Mouse (Mus musculus): Measurements from ENCODE around the gene Mapk14. TPM values are rescaled to one million over a fixed set of nuclear protein-coding genes. Genes with fewer than 3 reads are reported as not detected.
"Not testable (repeated sequence)": the region's sequence is repeated elsewhere in the genome, so short reads cannot be mapped to it uniquely, and the experiment has no call there.

Gene Mapk14
- polyA plus RNA-seq, 1 experiment from 2014 or later = 40.7 TPM

DNA sequence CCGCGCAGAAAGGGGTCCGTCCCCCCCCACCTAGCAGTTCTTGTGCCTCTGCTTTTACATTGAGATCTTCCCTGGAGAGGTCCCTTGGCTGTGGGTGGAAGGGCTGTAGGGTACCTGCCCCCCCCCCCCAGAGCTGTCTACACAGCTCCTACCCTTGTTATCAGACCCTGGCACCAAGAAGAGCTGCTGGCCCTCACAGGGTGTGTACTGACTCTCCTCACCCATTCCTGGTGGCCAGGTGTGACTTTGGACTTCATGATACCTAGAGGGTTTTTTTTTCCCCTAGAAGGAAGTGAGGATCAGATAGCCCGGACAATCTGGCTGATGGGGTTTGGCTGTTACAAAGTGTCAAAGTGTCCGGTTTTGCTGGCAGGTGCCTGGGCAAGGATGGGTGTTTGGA, 80.2 kb downstream of the Mapk14 start:
- Histone ChIP-seq H3K4me1 (peaks cover 15% of the 10 kb centered on the region), H3K27ac (no peak overlapping the region), H3K4me3 (replicated peaks) (no peak overlapping the region), H3K36me3 (0 out of 2 replicates have a peak, but pooled peaks cover 5% of the 10 kb centered on the region), H3K9ac (no peak overlapping the region), H3K27me3 (replicated peaks) (no peaks in the 10 kb centered on the region), H3K4me2 (no peak overlapping the region), H3K9me3 (no peaks in the 10 kb centered on the region)
- 79% methylated on average over 5 of the region's 5 CpGs for WGBS
- no peak for ATAC-seq (ENCODE audit: insufficient read depth, low FRiP score, low read depth)

DNA sequence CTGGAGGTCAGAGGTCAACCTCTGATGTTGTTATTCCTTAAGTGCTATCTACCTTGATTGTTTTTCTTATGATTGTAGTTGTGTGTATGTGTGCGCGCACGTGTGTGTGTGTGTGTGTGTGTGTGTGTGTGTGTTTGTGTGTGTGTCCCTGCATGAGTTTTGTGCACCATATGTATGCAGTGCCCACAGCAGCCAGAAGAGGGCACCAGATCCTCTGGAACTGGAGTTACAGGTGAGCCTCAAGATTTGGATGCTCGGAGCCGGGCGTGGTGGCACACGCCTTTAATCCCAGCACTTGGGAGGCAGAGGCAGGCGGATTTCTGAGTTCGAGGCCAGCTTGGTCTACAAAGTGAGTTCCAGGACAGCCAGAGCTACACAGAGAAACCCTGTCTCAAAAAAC, 83.2 kb downstream of the Mapk14 start:
- H3K9ac ChIP-seq; H3K4me3 ChIP-seq (replicated peaks); H3K9me3 ChIP-seq; ATAC-seq (ENCODE audit: insufficient read depth, low FRiP score, low read depth); H3K27ac ChIP-seq; H3K4me2 ChIP-seq; H3K27me3 ChIP-seq (replicated peaks): not testable (repeated sequence)
- Histone ChIP-seq H3K36me3 (0 out of 2 replicates have a peak, but pooled peaks cover 10% of the 10 kb centered on the region), H3K4me1 (peaks cover 14% of the 10 kb centered on the region)
- 95% methylated on average over 9 of the region's 9 CpGs for WGBS

DNA sequence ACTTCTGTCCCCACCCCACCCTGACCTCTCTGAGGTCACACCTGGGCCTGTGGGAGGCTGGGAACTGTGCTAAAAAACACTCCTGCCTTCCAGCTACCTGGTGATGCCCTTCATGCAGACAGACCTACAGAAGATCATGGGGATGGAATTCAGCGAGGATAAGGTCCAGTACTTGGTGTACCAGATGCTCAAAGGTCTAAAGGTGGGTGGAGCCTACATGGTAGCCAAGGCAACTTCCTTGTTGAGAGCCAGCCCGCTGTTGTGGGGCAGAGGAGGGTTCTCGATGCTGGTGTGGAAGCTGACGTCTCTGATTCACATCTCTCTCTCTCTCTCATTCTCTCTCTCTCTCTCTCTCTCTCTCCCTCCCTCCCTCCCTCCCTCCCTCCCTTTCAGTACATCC, 84.0 kb downstream of the Mapk14 start:
- Histone ChIP-seq H3K27me3 (replicated peaks) (no peaks in the 10 kb centered on the region), H3K9me3 (no peaks in the 10 kb centered on the region), H3K36me3 (0 out of 2 replicates have a peak, but pooled peaks cover 14% of the 10 kb centered on the region), H3K4me1 (peaks cover 6% of the 10 kb centered on the region), H3K4me2 (no peak overlapping the region), H3K9ac (no peak overlapping the region), H3K4me3 (replicated peaks) (no peak overlapping the region), H3K27ac (no peak overlapping the region)
- WGBS = 84% methylated on average over 4 of the region's 4 CpGs
- ATAC-seq (ENCODE audit: insufficient read depth, low FRiP score, low read depth) = no peak

DNA sequence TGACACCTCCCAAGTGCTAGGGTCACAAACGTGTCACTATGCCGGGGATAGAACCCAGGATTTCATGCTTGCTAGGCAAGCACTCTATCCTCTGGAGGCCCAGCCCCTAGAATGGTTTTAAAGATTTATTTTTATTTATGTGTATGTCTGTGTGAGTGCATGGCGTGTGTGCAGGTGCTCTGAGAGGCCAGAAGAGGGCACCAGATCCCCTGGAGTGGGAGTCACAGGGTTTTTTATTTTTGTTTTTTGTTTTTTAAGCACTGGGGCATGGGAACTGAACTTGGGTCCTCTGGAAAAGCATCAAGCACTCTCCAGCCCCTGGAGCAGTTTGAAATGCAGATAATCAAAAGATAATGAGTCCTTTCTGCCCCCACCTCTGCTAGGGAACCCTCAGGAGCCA, 85.7 kb downstream of the Mapk14 start:
- H3K9me3 ChIP-seq = no peaks in the 10 kb centered on the region
- no peak overlapping the region for H3K27ac ChIP-seq
- no peak for ATAC-seq (ENCODE audit: insufficient read depth, low FRiP score, low read depth)
- H3K9ac ChIP-seq = no peak overlapping the region
- 85% methylated on average over 3 of the region's 3 CpGs for WGBS
- H3K36me3 ChIP-seq = 0 out of 2 replicates have a peak, but pooled peaks cover 14% of the 10 kb centered on the region
- no peaks in the 10 kb centered on the region for H3K27me3 ChIP-seq (replicated peaks)
- no peak overlapping the region for H3K4me3 ChIP-seq (replicated peaks)
- no peak overlapping the region for H3K4me2 ChIP-seq
- no peaks in the 10 kb centered on the region for H3K4me1 ChIP-seq

DNA sequence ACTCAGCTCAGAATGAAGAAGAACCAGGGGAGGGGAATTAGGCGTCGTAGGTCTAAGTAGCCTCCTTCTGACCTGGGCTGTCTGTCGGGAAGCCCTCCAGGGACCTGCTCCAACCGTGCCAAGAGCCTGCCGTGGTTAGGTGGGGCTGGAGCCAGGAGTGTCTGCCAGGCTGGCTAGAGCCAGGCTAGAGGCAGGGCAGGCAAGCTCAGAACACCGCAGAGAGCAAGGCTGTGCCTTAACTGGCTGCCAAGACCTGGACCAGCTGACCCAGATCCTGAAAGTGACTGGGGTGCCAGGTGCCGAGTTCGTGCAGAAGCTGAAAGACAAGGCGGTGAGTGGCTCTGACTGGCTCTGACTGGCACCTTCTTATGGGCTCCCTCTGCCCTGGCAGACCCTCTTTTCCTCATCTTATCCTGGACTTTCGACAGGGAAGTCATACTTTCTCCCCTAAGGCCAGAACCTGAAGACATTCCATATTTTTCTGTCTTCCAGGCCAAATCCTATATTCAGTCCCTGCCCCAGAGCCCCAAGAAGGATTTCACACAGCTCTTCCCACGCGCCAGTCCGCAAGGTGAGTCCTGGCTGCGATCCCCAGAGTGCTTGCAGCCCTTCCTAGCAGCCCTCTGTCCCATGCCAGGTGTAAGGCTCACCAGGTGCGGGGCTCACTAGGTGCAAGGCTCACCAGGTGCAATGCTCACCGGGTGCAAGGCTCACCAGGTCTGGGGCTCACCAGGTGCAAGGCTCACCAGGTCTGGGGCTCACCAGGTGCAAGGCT, 86.3 kb downstream of the Mapk14 start:
- no peak for ATAC-seq (ENCODE audit: insufficient read depth, low FRiP score, low read depth)
- H3K4me3 ChIP-seq (replicated peaks) = no peak overlapping the region
- H3K36me3 ChIP-seq = 0 out of 2 replicates have a peak, but pooled peaks cover 14% of the 10 kb centered on the region
- H3K4me1 ChIP-seq = no peaks in the 10 kb centered on the region
- no peak overlapping the region for H3K27ac ChIP-seq
- H3K9me3 ChIP-seq = no peaks in the 10 kb centered on the region
- no peaks in the 10 kb centered on the region for H3K27me3 ChIP-seq (replicated peaks)
- no peak overlapping the region for H3K9ac ChIP-seq
- H3K4me2 ChIP-seq = no peak overlapping the region
- 81% methylated on average over 16 of the region's 16 CpGs for WGBS

DNA sequence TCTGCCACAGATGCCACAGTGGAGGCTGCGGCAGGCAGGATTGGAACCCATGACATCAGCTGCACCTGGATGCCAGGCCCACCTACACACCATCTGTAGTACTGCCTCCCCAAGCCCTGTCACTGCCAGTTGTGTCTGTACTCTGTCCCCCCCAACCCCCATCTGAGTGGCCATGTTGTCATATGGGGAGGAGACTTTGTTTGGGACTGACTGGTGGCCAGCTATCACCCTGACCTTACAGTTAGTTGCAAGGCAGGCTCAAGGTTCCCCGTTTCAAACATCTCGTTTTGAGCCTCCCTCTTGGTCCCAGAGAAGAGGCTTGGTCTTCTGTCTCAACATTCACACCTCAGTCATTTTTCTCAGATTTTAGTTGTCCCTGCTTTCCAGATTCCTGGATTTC, 88.6 kb downstream of the Mapk14 start:
- H3K27ac ChIP-seq = no peak overlapping the region
- H3K27me3 ChIP-seq (replicated peaks) = no peaks in the 10 kb centered on the region
- no peak overlapping the region for H3K4me2 ChIP-seq
- no peaks in the 10 kb centered on the region for H3K4me1 ChIP-seq
- H3K4me3 ChIP-seq (replicated peaks) = no peak overlapping the region
- no peak overlapping the region for H3K9ac ChIP-seq
- 90% methylated on average over 3 of the region's 3 CpGs for WGBS
- ATAC-seq (ENCODE audit: insufficient read depth, low FRiP score, low read depth) = no peak
- no peaks in the 10 kb centered on the region for H3K9me3 ChIP-seq
- H3K36me3 ChIP-seq = 0 out of 2 replicates have a peak, but pooled peaks cover 14% of the 10 kb centered on the region

DNA sequence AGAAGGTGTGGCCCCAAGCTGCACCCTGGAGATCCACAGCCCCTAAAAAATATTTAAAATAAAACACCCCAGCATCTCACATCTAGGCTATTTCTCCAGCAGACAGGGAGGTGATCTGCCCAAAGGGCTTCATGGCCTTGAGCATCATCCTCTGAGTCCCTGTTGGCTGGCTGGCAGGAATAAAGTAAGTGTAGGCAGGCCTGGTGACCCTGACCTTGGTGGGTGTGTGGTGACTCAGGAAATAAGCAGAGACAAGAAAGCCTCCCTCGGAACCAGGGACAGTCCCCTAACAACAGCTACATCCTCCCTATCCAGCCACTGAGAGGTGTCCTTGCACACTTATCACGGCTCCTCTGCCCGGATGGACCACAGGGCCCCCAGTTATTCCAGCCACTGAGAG, 89.7 kb downstream of the Mapk14 start:
- Histone ChIP-seq H3K36me3 (0 out of 2 replicates have a peak, but pooled peaks cover 13% of the 10 kb centered on the region), H3K27me3 (replicated peaks) (no peaks in the 10 kb centered on the region), H3K9me3 (no peaks in the 10 kb centered on the region), H3K4me3 (replicated peaks) (no peak overlapping the region), H3K9ac (no peak overlapping the region), H3K4me2 (no peak overlapping the region), H3K27ac (no peak overlapping the region), H3K4me1 (no peaks in the 10 kb centered on the region)
- WGBS = 59% methylated on average over 3 of the region's 3 CpGs
- no peak for ATAC-seq (ENCODE audit: insufficient read depth, low FRiP score, low read depth)

DNA sequence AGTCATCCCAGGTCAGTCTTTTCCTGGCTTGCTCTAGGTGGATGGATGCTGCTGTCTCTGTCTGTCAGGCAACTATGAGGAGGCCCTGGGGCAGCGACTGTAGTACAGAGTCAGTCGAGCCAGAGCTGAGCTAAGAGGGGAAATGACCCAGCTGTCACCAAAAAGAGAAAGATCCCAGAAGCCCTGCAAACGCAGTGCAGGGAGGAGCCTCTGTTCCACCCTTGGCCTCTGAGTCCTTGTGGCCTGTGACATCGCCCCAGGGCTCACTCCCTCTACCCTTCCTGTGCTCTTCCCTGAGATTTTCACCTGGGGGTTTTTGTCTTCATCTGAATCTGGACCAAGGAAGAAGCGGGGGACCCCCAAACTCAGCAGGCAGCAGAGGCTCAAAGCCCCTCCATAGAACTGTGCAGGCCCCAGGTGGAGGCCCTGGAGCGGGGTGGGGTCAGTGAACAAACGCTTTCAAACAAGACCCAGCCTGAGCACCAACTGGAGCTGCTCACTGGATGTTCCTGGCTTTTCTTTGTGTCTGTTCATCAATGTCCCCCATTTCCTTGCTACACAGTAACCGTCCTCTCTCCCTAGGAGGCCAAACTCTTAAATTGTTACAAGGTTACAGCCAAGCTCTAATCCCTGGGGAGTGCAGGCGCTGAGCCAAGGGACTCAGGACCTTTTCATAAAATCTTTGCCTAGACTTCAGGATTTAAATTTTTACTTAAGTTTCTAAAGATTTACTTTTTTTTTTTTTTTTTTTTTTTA, 90.3 kb downstream of the Mapk14 start:
- Histone ChIP-seq H3K4me2 (no peak overlapping the region), H3K4me3 (replicated peaks) (no peak overlapping the region), H3K27ac (peak overlapping the region; percentile 57), H3K9ac (no peak overlapping the region), H3K27me3 (replicated peaks) (no peaks in the 10 kb centered on the region), H3K4me1 (no peaks in the 10 kb centered on the region), H3K36me3 (0 out of 2 replicates have a peak, but pooled peaks cover 8% of the 10 kb centered on the region), H3K9me3 (no peaks in the 10 kb centered on the region)
- peak; percentile 28; the same call in 1 of the 2 replicates for ATAC-seq (ENCODE audit: insufficient read depth, low FRiP score, low read depth)
- WGBS = 42% methylated on average over 9 of the region's 9 CpGs

DNA sequence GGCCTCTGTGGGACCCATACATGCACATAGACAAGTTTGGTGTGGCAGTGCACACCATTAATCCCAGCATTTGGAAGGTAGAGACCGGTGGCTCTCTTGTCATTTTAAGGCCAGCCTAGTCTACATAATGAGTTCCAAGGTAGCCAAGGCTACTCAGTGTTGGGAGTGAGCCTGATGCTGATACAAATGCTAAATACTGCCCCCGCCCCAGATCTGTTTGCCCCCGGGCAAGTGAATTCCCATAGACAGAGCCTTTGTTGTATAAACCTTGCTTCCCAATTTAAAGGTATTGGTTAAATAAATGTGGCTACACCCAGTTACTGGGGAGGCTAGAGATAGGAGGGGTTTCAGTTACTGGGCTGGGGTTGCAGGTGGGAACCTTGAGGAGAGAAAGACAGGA, 93.9 kb downstream of the Mapk14 start:
- no peak for ATAC-seq (ENCODE audit: insufficient read depth, low FRiP score, low read depth)
- 87% methylated on average over 3 of the region's 3 CpGs for WGBS

DNA sequence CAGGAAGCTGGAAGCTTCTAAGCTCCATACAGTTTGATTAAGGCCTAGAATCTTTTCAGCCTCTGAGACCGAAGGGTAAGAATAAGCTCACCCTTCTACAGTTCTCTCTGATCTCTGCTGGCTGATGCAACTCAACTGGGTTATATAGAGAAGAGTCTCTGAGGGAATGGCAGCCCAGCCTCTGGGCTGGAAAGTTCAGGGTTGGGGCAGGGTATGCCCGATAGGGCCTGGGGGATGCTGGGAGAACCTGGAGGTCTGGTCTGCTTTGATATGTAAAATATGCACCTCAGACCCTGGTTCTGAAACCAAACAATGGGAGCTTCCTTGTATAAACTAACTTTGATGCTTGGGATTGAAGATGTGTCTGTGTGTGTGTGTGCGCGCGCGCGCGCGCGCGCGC, 96.4 kb downstream of the Mapk14 start:
- H3K4me1 ChIP-seq = no peaks in the 10 kb centered on the region

More for the DNA sequence above, 93.9 kb downstream of the Mapk14 start:
- no peaks in the 10 kb centered on the region for H3K4me1 ChIP-seq
- H3K27me3 ChIP-seq (replicated peaks) = no peaks in the 10 kb centered on the region
- no peaks in the 10 kb centered on the region for H3K36me3 ChIP-seq
- H3K4me3 ChIP-seq (replicated peaks) = no peak overlapping the region
- no peaks in the 10 kb centered on the region for H3K9me3 ChIP-seq
- no peak overlapping the region for H3K27ac ChIP-seq
- H3K9ac ChIP-seq = no peak overlapping the region
- no peak overlapping the region for H3K4me2 ChIP-seq

DNA sequence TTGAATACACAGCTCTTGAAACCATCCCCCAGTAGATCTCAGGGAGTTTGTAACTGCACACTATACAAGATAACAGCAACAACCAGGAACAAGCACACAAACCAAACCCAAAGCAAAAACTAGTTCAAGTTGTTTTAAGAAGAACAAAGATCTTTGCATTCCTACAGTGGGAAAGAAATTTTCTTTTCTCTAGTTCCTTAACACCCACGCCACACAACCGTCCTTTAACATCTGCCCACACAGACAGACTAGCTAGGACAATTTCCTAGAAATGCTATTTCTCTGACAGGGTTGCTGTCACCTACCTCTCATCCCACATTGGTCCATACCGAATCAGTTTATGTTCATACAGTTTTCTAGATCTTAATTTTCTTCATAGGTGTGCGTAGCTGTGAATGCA, 105.9 kb downstream of the Mapk14 start:
- Histone ChIP-seq H3K27ac (no peak overlapping the region), H3K27me3 (replicated peaks) (no peaks in the 10 kb centered on the region), H3K4me2 (no peak overlapping the region), H3K9ac (no peak overlapping the region), H3K36me3 (no peaks in the 10 kb centered on the region), H3K4me3 (replicated peaks) (no peak overlapping the region), H3K9me3 (no peaks in the 10 kb centered on the region), H3K4me1 (peaks cover 10% of the 10 kb centered on the region)
- ATAC-seq (ENCODE audit: insufficient read depth, low FRiP score, low read depth) = no peak
- 86% methylated on average over 4 of the region's 4 CpGs for WGBS

More for the DNA sequence above, 96.4 kb downstream of the Mapk14 start:
- Histone ChIP-seq H3K4me3 (replicated peaks) (no peak overlapping the region), H3K27ac (no peak overlapping the region), H3K9me3 (no peaks in the 10 kb centered on the region), H3K9ac (no peak overlapping the region), H3K4me2 (no peak overlapping the region), H3K36me3 (no peaks in the 10 kb centered on the region), H3K27me3 (replicated peaks) (no peaks in the 10 kb centered on the region)
- ATAC-seq (ENCODE audit: insufficient read depth, low FRiP score, low read depth) = no peak
- WGBS = 95% methylated on average over 12 of the region's 12 CpGs

All from stomach, embryonic 15.5 days (tissue).